Mouse (Mus musculus) brain, embryonic 14.5 days (tissue): ENCODE measurements around the gene Myo1d.
A peak's percentile ranks its signal among the peaks of the same experiment; 100 is the strongest.

Experiments
- CTCF ChIP-seq: fragments of 200-500 bp; IDR thresholded peaks from 2 replicates; pipeline ENCODE4 v1.5.1; 2012; ENCODE audit warnings: inconsistent platforms, mild to moderate bottlenecking, moderate library complexity, borderline replicate concordance; ENCODE audit not compliant: insufficient read depth, insufficient read length; ENCODE audit errors: extremely low read depth
- POLR2A ChIP-seq: fragments of 200-500 bp; IDR thresholded peaks from 2 replicates; pipeline ENCODE4 v1.6.1; 2012; ENCODE audit warnings: mild to moderate bottlenecking, inconsistent platforms, borderline replicate concordance; ENCODE audit not compliant: poor library complexity, insufficient read depth, insufficient read length, severe bottlenecking; ENCODE audit errors: extremely low read depth

- TF ChIP-seq CTCF (peak; percentile 71), POLR2A (peak; percentile 93)
These were observed 303.3 kb downstream of the Myo1d start, which contains the start of gene Cdk5r1 for GRCm38 (mm10) chr11:80476222-80477189.
